Mouse (Mus musculus) lung, postnatal 0 days (tissue): ENCODE results near the gene Fkbp2.

Source experiments
- CTCF ChIP-seq: IDR thresholded peaks from 2 replicates; pipeline ENCODE4 v1.5.1; 2016; ENCODE audit warnings: antibody characterized with exemption, mild to moderate bottlenecking
- EP300 ChIP-seq: IDR thresholded peaks from 2 replicates; pipeline ENCODE4 v1.6.1; 2016; ENCODE audit warnings: antibody characterized with exemption, mild to moderate bottlenecking, control low read depth

DNA sequence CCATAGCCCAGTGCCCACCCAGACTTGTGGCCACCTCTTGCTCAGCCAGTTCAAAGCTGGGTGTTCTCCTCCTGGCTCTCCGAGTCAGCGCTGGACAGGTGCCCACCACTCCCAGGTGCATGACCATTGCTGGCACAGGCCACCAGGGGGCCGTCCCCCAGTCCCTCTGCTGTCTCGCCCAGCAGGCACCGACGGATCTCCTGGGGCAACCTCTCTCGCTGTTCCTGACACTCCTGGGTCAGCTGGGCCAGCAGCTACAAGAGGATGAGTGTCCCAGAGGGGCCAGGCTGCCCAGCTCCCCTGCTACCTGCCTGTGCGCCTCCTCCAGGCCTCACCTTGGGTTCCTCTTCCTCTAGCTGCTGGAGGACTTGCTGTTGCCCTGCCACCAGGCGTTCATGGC lies 26.3 kb downstream of the Fkbp2 start:
- TF ChIP-seq CTCF (peak; percentile 74), EP300 (no peak)
